Mouse (Mus musculus) heart, adult 11 months (tissue): ENCODE measurements around the gene Fdx1.
A peak's percentile ranks its signal among the peaks of the same experiment; 100 is the strongest.

Source experiments
- DNase-seq: peaks from one replicate; pipeline ENCODE4 v3.0.0; 2022

The Fdx1 gene

GRCm38 (mm10) chr9:51962975-51963701, at the start of gene Fdx1:
Gene Fdx1, minus strand, starts transcription at chr9:51963556.
- DNase-seq = peak; percentile 99

GRCm38 (mm10) chr9:52012781-52013436, 49.6 kb upstream of the Fdx1 start:
- peak; percentile 44 for DNase-seq

GRCm38 (mm10) chr9:52012311-52012710, 49.0 kb upstream of the Fdx1 start:
- peak; percentile 16 for DNase-seq

- DNase-seq = peak; percentile 73
Measured at GRCm38 (mm10) chr9:52008511-52008910, 45.2 kb upstream of the Fdx1 start.

GRCm38 (mm10) chr9:52007341-52007740, 44.0 kb upstream of the Fdx1 start:
- DNase-seq = peak; percentile 65

GRCm38 (mm10) chr9:52003501-52003900, 40.1 kb upstream of the Fdx1 start:
- peak; percentile 33 for DNase-seq

GRCm38 (mm10) chr9:51995331-51996099, 32.2 kb upstream of the Fdx1 start:
- DNase-seq = peak; percentile 77

GRCm38 (mm10) chr9:51994636-51995260, 31.4 kb upstream of the Fdx1 start:
- peak; percentile 27 for DNase-seq

GRCm38 (mm10) chr9:51993486-51994275, 30.3 kb upstream of the Fdx1 start:
- DNase-seq = peak; percentile 55

GRCm38 (mm10) chr9:51991241-51991876, 28.0 kb upstream of the Fdx1 start:
- no peak for DNase-seq

- peak; percentile 90 for DNase-seq
Measured at GRCm38 (mm10) chr9:51990828-51991227, 27.5 kb upstream of the Fdx1 start.

- DNase-seq = no peak
Measured at GRCm38 (mm10) chr9:51985493-51986099, 22.2 kb upstream of the Fdx1 start.

GRCm38 (mm10) chr9:51981131-51981530, 17.8 kb upstream of the Fdx1 start:
- peak; percentile 87 for DNase-seq

GRCm38 (mm10) chr9:51979301-51979700, 15.9 kb upstream of the Fdx1 start:
- DNase-seq = no peak

GRCm38 (mm10) chr9:51978545-51979259, 15.3 kb upstream of the Fdx1 start:
- DNase-seq = peak; percentile 85

GRCm38 (mm10) chr9:51977439-51978000, 14.2 kb upstream of the Fdx1 start:
- DNase-seq = peak; percentile 97

GRCm38 (mm10) chr9:51974871-51975270, 11.5 kb upstream of the Fdx1 start:
- DNase-seq = no peak

- DNase-seq = no peak
Measured at GRCm38 (mm10) chr9:51973846-51974245, 10.5 kb upstream of the Fdx1 start.

GRCm38 (mm10) chr9:51966373-51966772, 3.0 kb upstream of the Fdx1 start:
- no peak for DNase-seq

GRCm38 (mm10) chr9:51964110-51964509, 754 bp upstream of the Fdx1 start:
- no peak for DNase-seq
